Mouse (Mus musculus) large intestine, adult 2 months (tissue): ENCODE data around the gene Sipa1l3. TPM values are rescaled to one million over a fixed set of nuclear protein-coding genes. Genes with fewer than 3 reads are reported as not detected.

Experiments used
- DNase-seq: peaks from one replicate; pipeline ENCODE4 v3.0.0-alpha.2; 2012; ENCODE audit warnings: low read depth, low spot score
- WGBS: fragments of 180-500 bp; shearing (Covaris S2); methylation state at CpG from one replicate; pipeline ENCODE4 v1.1.7; 2018; 5-methylcytosine and 5-hydroxymethylcytosine counted together
- polyA plus RNA-seq: library from polyadenylated mRNA; depleted of rRNA; stranded (reverse); fragments of >200 nt; gene quantifications from 2 replicates; pipeline ENCODE4 v1.2.3, GENCODE M21; 2012; rRNA removed

The Sipa1l3 gene
- polyA plus RNA-seq, 1 experiment, result 46.5 TPM

- WGBS, result 26% methylated on average over 8 of the region's 8 CpGs
- DNase-seq, result no peak
Observed at GRCm38 (mm10) chr7:29279924-29280323, 238.5 kb downstream of the Sipa1l3 start.

DNA sequence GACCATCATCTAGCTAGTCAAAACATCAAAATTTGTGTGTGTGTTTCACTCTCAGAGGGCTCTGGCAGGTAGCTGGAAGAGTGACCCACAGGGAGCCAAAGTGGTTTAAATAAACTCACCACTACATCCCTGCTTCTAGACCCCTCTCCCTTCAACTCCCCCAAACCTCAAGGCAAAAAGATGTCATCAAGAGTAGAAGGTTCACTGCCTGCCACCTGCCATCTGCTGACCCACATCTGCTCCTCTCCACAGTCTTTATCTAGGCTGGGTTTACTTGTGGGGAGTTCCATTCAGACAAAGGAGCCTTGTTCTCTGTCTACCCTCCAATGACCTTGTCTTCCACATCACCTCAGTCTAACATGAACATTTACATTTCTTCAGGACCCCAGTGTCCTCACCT is 239.2 kb downstream of the Sipa1l3 start:
- no peak for DNase-seq

- DNase-seq, result no peak
- 38% methylated on average over 4 of the region's 4 CpGs for WGBS
Observed at GRCm38 (mm10) chr7:29277510-29277909, 240.9 kb downstream of the Sipa1l3 start.

DNA sequence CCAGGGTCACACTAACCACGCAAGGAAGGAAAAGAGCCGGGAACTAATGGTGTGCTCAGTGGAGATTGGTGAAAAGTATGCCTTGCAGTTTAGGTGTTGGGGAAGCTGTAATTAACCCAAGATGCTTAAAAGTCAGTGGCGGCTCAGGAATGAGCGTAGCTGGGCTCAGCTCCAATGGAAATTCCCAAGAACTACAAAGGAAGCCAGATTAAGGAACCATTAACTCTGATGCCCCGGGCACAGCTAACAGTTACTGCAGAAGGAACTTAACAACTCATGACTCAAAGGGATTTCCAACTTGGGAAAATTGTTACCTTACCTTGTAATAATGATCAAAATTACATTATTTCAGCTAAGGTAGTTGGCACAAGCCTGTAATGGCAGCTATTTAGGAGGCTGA is 241.7 kb downstream of the Sipa1l3 start:
- no peak for DNase-seq
- WGBS, result 21% methylated on average over 5 of the region's 5 CpGs

DNA sequence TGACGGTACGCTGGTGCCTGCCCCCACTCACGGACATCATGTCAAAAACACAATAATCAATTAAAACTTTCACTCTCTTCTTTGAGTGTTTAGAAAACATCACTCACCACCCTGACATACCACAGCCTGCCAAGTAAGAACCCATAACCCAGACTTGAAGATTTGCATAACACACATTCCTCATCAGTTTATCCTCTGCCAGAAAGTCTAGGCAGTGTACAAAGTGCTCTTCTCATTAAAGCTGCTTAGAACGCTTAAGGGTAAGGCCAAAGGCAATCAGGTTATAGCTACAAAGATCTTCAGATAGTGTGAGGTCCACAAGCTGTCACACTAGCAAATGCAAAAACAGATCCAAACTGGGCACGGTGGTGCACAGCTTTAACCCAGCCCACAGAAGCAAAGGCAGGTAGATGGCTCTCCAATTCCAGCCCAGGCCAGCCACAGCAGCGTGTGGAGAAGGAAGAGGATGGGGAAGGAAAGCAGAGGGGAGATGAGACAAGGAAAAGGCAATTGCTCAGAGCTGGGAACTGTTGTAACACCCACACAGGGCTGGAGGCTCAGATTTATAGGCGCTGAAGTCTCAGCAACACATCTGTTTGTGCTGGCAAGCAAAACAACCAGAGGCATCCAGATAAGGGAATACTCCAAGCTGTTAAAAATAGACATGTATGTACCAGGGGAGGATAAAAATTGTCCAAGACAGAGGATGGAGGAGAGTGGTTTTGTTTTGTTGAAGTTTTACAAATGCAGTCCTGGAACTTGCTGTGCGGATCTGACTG is 246.6 kb downstream of the Sipa1l3 start:
- WGBS, result 22% methylated on average over 8 of the region's 8 CpGs
- no peak for DNase-seq

DNA sequence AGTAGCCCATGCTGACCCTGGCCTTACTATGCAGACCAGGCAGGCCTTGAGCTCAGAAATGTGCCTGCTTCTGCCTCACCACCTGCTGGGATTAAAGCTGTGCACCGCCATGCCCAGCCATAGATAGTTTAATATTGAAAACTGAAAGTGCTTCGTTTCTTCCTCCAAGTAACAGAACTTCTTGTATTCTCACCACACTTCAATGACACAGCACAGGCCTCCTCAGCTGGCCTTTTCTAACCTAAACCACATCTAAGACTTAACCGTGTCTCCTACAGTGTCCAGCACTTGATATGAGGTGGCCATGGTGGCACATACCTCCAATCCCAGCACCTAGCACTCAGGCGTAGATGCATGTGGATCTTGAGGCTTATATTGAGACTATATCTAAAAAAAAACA is 248.0 kb downstream of the Sipa1l3 start:
- no peak for DNase-seq
- 36% methylated on average over 4 of the region's 4 CpGs for WGBS

Other genes starting within 250 kb of the Sipa1l3 start
- 1,158 and 1,420 TPM in 2 replicates for gene Spint2, start 236.7 kb downstream of the Sipa1l3 start, polyA plus RNA-seq
- gene Ppp1r14a, start 229.3 kb downstream of the Sipa1l3 start, polyA plus RNA-seq, result 31.2 and 33.4 TPM in 2 replicates
- 0.45 and 0.55 TPM in 2 replicates for gene Dpf1, start 214.7 kb downstream of the Sipa1l3 start, polyA plus RNA-seq
- 0.02 TPM in 1 of 2 replicates, not detected in the other for gene Catsperg2, start 208.4 kb upstream of the Sipa1l3 start, polyA plus RNA-seq
- 2.9 and 4.9 TPM in 2 replicates for gene Zfp84, start 249.9 kb upstream of the Sipa1l3 start, polyA plus RNA-seq